In the genomic region with DNA sequence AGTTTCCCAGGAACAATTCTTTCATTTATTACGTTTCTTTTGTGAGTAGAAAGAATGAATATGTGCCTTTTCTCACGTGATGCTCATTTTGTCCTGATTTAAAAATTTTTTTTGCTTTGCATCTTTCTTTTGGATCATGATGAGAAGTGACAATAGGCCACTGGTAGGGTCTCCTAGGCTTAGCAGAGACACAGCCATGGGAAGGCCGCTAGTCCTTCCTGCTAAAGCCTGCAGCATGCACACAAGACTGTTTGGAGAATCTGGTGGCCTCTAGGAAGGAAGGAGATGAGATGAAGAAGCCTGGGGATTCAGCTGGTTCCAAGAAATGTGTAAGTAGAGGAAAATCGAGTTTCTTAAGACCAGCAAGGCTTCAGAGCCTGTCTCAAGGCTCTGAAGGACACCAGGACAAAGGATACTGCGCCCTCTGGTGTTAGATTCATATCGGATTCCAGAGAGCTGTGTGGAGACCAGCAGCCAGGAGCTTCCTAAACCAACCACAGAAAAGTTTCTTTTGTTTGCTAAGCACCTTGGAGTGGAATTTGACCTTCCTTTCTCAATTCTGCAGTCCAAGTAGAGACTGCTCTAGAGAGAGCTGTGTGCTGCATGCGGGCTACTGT, we compare ENCODE assay signal across 8 mouse cellular contexts.
DNase-seq lines count a peak whose midpoint lies in the region; ATAC-seq lines count a peak whose summit lies in the region.
"Had no signal": no experiment of that assay in that cellular context is flagged by ENCODE, and none has a peak within 500 bp of the region (broad histone marks: within the 10 kb centered on the region; RNA-seq: fewer than 3 reads in every experiment).

No protein-coding gene starts in this region.

- H3K9me3 ChIP-seq in hindbrain, embryonic 15.5 days = no peaks in the 10 kb centered on the region

- 0 out of 2 replicates have a peak overlapping the region, but pooled peaks have one; percentile 39 for H3K27ac ChIP-seq in hindbrain, embryonic 15.5 days (replicated peaks)

- no peak overlapping the region for H3K4me2 ChIP-seq in hindbrain, embryonic 15.5 days

- H3K9ac ChIP-seq in hindbrain, embryonic 15.5 days = no peak overlapping the region

- H3K4me1 ChIP-seq in hindbrain, embryonic 15.5 days (replicated peaks) = peaks cover 28% of the 10 kb centered on the region
- H3K4me1 ChIP-seq: megakaryocyte, embryonic 14.5 days had no signal

- H3K36me3 ChIP-seq in hindbrain, embryonic 15.5 days = no peaks in the 10 kb centered on the region

- 0 out of 2 replicates have a peak, but pooled peaks cover 3% of the 10 kb centered on the region for H3K27me3 ChIP-seq in hindbrain, embryonic 15.5 days

- H3K4me3 ChIP-seq in hindbrain, embryonic 15.5 days = no peak overlapping the region
- H3K4me3 ChIP-seq: megakaryocyte, embryonic 14.5 days had no signal

- DNase-seq in ZHBTc4 (ENCODE audit: low read depth, low spot score) = peak; percentile 91
- DNase-seq in cerebellum, adult 8-10 months = peak; percentile 84
- peak; percentile 72 to 95 for DNase-seq in frontal cortex, adult 2 months (ENCODE audit: extremely low spot score in 1 of 2, low spot score in 1 of 2)
- DNase-seq in layer of hippocampus, postnatal 14 days (ENCODE audit: low spot score in 2 of 2) = peak; percentile 73 to 94
- DNase-seq in lung, postnatal 36 days = peak; percentile 96
- peak; percentile 67 for DNase-seq in right cerebral cortex, postnatal 4 days

- peak; percentile 85 for ATAC-seq in hindbrain, embryonic 15.5 days (ENCODE audit: low FRiP score, low read depth)

- 30% methylated on average over 7 of the region's 7 CpGs for WGBS in hindbrain, embryonic 15.5 days
